Comparison of ENCODE assay signal across 10 mouse cellular contexts in genomic region chr8:88579668-88580330, GRCm38 (mm10). TPM values are rescaled to one million over a fixed set of nuclear protein-coding genes. Genes with fewer than 3 reads are reported as not detected.
A peak's percentile ranks its signal among the peaks of the same experiment; 100 is the strongest.
DNase-seq lines count a peak whose midpoint lies in the region; ATAC-seq lines count a peak whose summit lies in the region.
"Had no signal": no experiment of that assay in that cellular context is flagged by ENCODE, and none has a peak within 500 bp of the region (broad histone marks: within the 10 kb centered on the region; RNA-seq: fewer than 3 reads in every experiment).

No protein-coding gene starts in this region.

- no peak overlapping the region for H3K4me2 ChIP-seq in heart, embryonic 15.5 days
- no peak overlapping the region for H3K4me2 ChIP-seq in hindbrain, embryonic 15.5 days
- no peak overlapping the region for H3K4me2 ChIP-seq in stomach, embryonic 16.5 days (ENCODE audit: low read depth, low read length)
- H3K4me2 ChIP-seq: heart, embryonic 11.5 days had no signal

- peak overlapping the region; percentile 46 for H3K27ac ChIP-seq in heart, embryonic 15.5 days
- peak overlapping the region; percentile 42; the same call in 1 of the 2 replicates for H3K27ac ChIP-seq in hindbrain, embryonic 15.5 days (replicated peaks)
- peak overlapping the region; percentile 35; the same call in 1 of the 2 replicates for H3K27ac ChIP-seq in stomach, embryonic 16.5 days (ENCODE audit: low read length)

- WGBS in heart, embryonic 15.5 days, result 65% methylated on average over 18 of the region's 18 CpGs
- WGBS in hindbrain, embryonic 15.5 days, result 59% methylated on average over 18 of the region's 18 CpGs
- WGBS in stomach, embryonic 16.5 days, result 70% methylated on average over 18 of the region's 18 CpGs

- no peak overlapping the region for H3K9ac ChIP-seq in heart, embryonic 15.5 days
- H3K9ac ChIP-seq in hindbrain, embryonic 15.5 days, result no peak overlapping the region
- H3K9ac ChIP-seq in stomach, embryonic 16.5 days (ENCODE audit: low read length), result peak overlapping the region; percentile 4

- no peaks in the 10 kb centered on the region for H3K36me3 ChIP-seq in heart, embryonic 15.5 days
- H3K36me3 ChIP-seq in hindbrain, embryonic 15.5 days, result no peaks in the 10 kb centered on the region
- no peaks in the 10 kb centered on the region for H3K36me3 ChIP-seq in stomach, embryonic 16.5 days (ENCODE audit: control insufficient read depth, insufficient read depth, low read length)

- DNase-seq in heart, adult 11 months, result no peak
- DNase-seq in right cerebral cortex, postnatal 10 days (ENCODE audit: low spot score in 2 of 2), result peak; percentile 73 to 75
- DNase-seq in right cerebral cortex, postnatal 4 days, result no peak
- no peak for DNase-seq in ovary, adult 18-20 months (ENCODE audit: low spot score)
- no peak for DNase-seq in layer of hippocampus, postnatal 25 days (ENCODE audit: extremely low spot score in 1 of 2, low spot score in 1 of 2)

- no peaks in the 10 kb centered on the region for H3K27me3 ChIP-seq in heart, embryonic 15.5 days
- no peaks in the 10 kb centered on the region for H3K27me3 ChIP-seq in hindbrain, embryonic 15.5 days
- no peaks in the 10 kb centered on the region for H3K27me3 ChIP-seq in stomach, embryonic 16.5 days (ENCODE audit: control insufficient read depth, insufficient read depth, low read length)

- no peaks in the 10 kb centered on the region for H3K9me3 ChIP-seq in heart, embryonic 15.5 days (replicated peaks)
- no peaks in the 10 kb centered on the region for H3K9me3 ChIP-seq in hindbrain, embryonic 15.5 days
- no peaks in the 10 kb centered on the region for H3K9me3 ChIP-seq in stomach, embryonic 16.5 days (replicated peaks; ENCODE audit: control insufficient read depth, low read length)
- H3K9me3 ChIP-seq: megakaryocyte, embryonic 14.5 days had no signal

- ATAC-seq in heart, embryonic 15.5 days (replicated peaks; ENCODE audit: insufficient number of reproducible peaks, insufficient read depth, low FRiP score, low read depth), result no peak
- ATAC-seq in hindbrain, embryonic 15.5 days (ENCODE audit: low FRiP score, low read depth), result peak; percentile 40
- ATAC-seq in stomach, embryonic 16.5 days (ENCODE audit: insufficient read depth, low FRiP score), result no peak

- H3K4me1 ChIP-seq in heart, embryonic 15.5 days (replicated peaks), result peaks cover 54% of the 10 kb centered on the region
- peaks cover 53% of the 10 kb centered on the region for H3K4me1 ChIP-seq in hindbrain, embryonic 15.5 days (replicated peaks)
- peaks cover 32% of the 10 kb centered on the region for H3K4me1 ChIP-seq in stomach, embryonic 16.5 days (ENCODE audit: control insufficient read depth, insufficient read depth, low read length)

- no peak overlapping the region for H3K4me3 ChIP-seq in heart, embryonic 15.5 days
- H3K4me3 ChIP-seq in hindbrain, embryonic 15.5 days, result no peak overlapping the region
- H3K4me3 ChIP-seq in stomach, embryonic 16.5 days (replicated peaks; ENCODE audit: low read length), result no peak overlapping the region
- H3K4me3 ChIP-seq: megakaryocyte, embryonic 14.5 days had no signal

RNA-seq across cellular contexts. Expression of gene Snx20, which starts 56.1 kb away (rescaled TPM):
- 2.3 and 2.9 TPM in 2 replicates for polyA plus RNA-seq in heart, embryonic 15.5 days (2015; fragmentation: Nextera tagmentation; extraction: Ambion mirVana)
- polyA plus RNA-seq in hindbrain, embryonic 15.5 days (2015; fragmentation: Nextera tagmentation; extraction: Ambion mirVana), result 1.6 TPM in 2 replicates
- polyA plus RNA-seq in stomach, embryonic 16.5 days (2015; fragmentation: Nextera tagmentation; extraction: Ambion mirVana), result 1.4 and 1.9 TPM in 2 replicates
- total RNA-seq in layer of hippocampus, postnatal 25 days (2021), result 1 to 10 TPM; 1.2 to 1.6 TPM

RNA-seq across cellular contexts. Expression of gene Nkd1, which starts 58.6 kb away (rescaled TPM):
- 14.6 and 19.5 TPM in 2 replicates for polyA plus RNA-seq in heart, embryonic 15.5 days (2015; fragmentation: Nextera tagmentation; extraction: Ambion mirVana)
- polyA plus RNA-seq in hindbrain, embryonic 15.5 days (2015; fragmentation: Nextera tagmentation; extraction: Ambion mirVana), result 55.5 and 67.4 TPM in 2 replicates
- polyA plus RNA-seq in stomach, embryonic 16.5 days (2015; fragmentation: Nextera tagmentation; extraction: Ambion mirVana), result 36.4 and 36.8 TPM in 2 replicates
- 10 to 100 TPM; 10.8 to 15.0 TPM for total RNA-seq in layer of hippocampus, postnatal 25 days (2021)

Comparison
In these comparisons a context has a peak if more than half of its experiments do, and no peak if none do; other contexts are left out.
1. DNase-seq: peak in right cerebral cortex, postnatal 10 days (2 of 2); none in heart, adult 11 months (single experiment), right cerebral cortex, postnatal 4 days (single experiment), ovary, adult 18-20 months (single experiment) and layer of hippocampus, postnatal 25 days (0 of 2).
2. Peak in every context shown above with its lines, with median percentiles within 50 percentile points of each other: H3K27ac ChIP-seq.